Mouse (Mus musculus): ENCODE data around the gene Olfr104-ps.

Olfr104-ps gene
- long read RNA-seq, experiment 1: 0 reads
- long read RNA-seq, experiment 2: 0 reads

- intact Hi-C loops (cut with DNase I): no loop called here
Observed at GRCm38 (mm10) chr17:37359282-37359681, at the start of gene Olfr104-ps. Olfr104-ps (plus strand) TSS chr17:37359582.

GRCm38 (mm10) chr17:37310146-37310699, 49.2 kb upstream of the Olfr104-ps start:
- intact Hi-C loops (cut with DNase I): no loop called here

DNA sequence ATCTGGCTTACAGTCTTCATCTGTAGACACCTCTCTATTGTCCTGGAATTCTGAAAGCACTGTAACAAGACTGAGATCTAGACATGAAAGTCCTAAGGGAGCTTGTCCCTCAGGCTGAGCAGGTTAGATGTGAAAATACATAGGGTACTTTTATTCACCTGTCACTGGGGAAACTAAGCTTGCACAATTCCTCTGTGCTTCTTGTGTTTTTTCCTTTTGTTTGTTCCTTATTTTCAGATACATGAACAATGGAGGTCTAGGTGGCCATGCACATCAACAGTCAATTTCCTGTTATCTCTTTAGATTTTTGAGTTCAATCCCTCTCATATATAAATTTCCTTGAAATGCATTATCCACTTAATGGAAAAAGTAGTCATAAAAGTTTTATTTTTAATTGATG, 42.4 kb upstream of the Olfr104-ps start, which contains the start of gene Olfr102:
TSS of gene Olfr102 (minus strand) at position 101 of the 400 bp plus-strand sequence.
- intact Hi-C loops (cut with DNase I): no loop called here

GRCm38 (mm10) chr17:37339598-37339997, 19.8 kb upstream of the Olfr104-ps start, which contains the start of gene Olfr103:
Olfr103 (minus strand) TSS chr17:37339698.
- intact Hi-C loops (cut with DNase I): no loop called here

DNA sequence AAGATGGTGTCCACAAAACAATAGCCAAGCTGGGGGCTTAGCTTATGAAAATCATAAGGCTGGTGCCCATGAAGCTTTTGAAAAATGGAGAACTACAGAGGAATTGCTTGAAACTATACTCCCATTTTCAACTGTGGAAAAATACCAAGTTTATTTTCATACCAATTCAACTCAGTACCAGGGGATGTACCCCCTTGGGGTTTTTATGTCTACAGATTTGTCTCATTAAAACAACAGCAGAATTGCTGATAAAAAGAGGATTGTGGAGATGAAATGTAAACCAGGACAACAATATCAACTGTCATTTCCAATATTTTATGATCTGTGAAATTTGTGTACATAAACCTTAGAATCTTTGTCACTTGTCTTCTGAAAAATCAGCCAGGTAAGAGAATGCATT, 19.4 kb downstream of the Olfr104-ps start, which contains the start of gene Olfr105-ps:
TSS of gene Olfr105-ps (plus strand) at position 301 of the 400 bp plus-strand sequence.
- intact Hi-C loops (cut with DNase I): no loop called here

DNA sequence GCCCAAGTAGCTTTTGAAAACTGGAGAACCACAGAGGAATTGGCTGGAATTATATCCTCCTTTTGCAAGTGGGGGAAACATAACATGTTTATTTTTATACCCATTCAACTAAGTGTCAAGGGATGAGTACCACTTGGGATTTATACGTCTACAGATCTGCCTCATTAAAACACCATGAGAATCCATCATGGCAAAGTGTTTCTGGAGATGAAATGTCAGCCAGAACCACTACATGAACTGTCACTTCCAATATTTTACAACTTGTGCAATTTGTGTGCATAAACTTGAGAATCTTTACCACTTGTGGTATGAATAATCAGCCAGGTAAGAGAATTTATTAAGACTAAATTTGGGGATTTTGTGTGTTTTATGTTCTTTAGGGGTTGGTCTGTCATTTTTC, 30.7 kb downstream of the Olfr104-ps start, which contains the start of gene Olfr106-ps:
TSS of gene Olfr106-ps (plus strand) at position 301 of the 400 bp plus-strand sequence.
- intact Hi-C loops (cut with DNase I): no loop called here

DNA sequence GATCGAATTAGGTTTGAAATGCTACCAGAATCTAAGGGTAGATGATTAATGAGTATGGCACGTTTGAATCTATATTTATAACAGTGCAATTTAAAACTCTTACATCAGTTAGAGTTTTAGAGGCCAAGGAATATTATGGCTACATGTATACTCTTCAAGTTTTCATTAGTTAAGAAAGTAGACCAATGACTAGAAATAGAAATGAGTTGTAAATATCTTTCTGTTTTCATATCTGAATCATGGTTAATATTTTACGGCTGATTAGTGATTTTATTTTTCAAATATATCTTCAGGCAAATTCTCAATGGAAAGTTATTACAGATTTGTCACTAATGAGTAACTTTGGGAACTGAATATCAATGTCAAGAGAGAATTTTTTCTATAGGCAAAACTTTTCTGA, 39.5 kb downstream of the Olfr104-ps start, which contains the start of gene Olfr107:
TSS of gene Olfr107 (plus strand) at position 301 of the 400 bp plus-strand sequence.
- intact Hi-C loops (cut with DNase I): no loop called here

- intact Hi-C loops (cut with DNase I): no loop called here
Observed at GRCm38 (mm10) chr17:37413380-37413779, 54.0 kb downstream of the Olfr104-ps start.
